In the genomic region with DNA sequence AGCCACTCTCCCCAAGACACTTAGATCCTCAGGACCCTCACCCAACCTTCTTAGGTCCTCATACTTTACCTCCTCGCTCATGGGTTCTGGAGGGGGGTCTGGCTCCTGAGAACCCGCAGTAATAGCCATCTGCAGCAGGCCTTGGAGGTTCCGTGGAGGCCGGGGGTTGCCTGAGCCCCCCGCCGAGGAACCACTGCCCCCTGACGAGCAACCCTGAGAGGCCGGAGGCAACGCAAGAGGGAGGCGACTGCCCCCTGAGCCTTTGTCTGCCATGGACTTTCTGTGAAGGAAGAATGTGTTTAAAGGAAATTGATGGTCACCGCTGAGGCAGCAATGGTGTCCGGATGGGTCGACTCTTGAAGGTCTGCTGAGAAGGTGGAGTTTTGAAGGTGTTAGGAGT, we compare ENCODE assay signal across 8 mouse cellular contexts. TPM values are rescaled to one million over a fixed set of nuclear protein-coding genes. Genes with fewer than 3 reads are reported as not detected.
DNase-seq lines count a peak whose midpoint lies in the region; ATAC-seq and TF ChIP-seq lines count a peak whose summit lies in the region.

No protein-coding gene starts in this region.

- peak overlapping the region; percentile 14; the same call in 1 of the 2 replicates for H3K27ac ChIP-seq in kidney, adult 2 months (ENCODE audit: insufficient read depth, low read depth, low read length)
- H3K27ac ChIP-seq in bone marrow macrophage, adult 2 months (ENCODE audit: insufficient read depth, low read depth, low read length), result no peak overlapping the region; the same call in 1 of the 2 replicates
- H3K27ac ChIP-seq in hindbrain, embryonic 11.5 days (ENCODE audit: low read depth, low read length), result no peak overlapping the region
- H3K27ac ChIP-seq in midbrain, embryonic 12.5 days (replicated peaks), result no peak overlapping the region

- no peaks in the 10 kb centered on the region; the same call in 1 of the 2 replicates for H3K4me1 ChIP-seq in kidney, adult 2 months (ENCODE audit: control insufficient read depth, insufficient read depth, low read length)
- peaks cover 14% of the 10 kb centered on the region for H3K4me1 ChIP-seq in bone marrow macrophage, adult 2 months (ENCODE audit: control insufficient read depth, insufficient read depth, low read length)
- H3K4me1 ChIP-seq in hindbrain, embryonic 11.5 days (replicated peaks; ENCODE audit: control insufficient read depth, insufficient read depth, low read length), result no peaks in the 10 kb centered on the region
- H3K4me1 ChIP-seq in midbrain, embryonic 12.5 days, result peaks cover 7% of the 10 kb centered on the region

- peak overlapping the region; percentile 70 for H3K4me3 ChIP-seq in kidney, adult 2 months (ENCODE audit: insufficient read depth, low read depth, low read length)
- H3K4me3 ChIP-seq in bone marrow macrophage, adult 2 months (ENCODE audit: insufficient read depth, low read length), result peak overlapping the region; percentile 84
- peak overlapping the region; percentile 50 for H3K4me3 ChIP-seq in hindbrain, embryonic 11.5 days (ENCODE audit: low read depth, low read length)
- peak overlapping the region; percentile 73 for H3K4me3 ChIP-seq in midbrain, embryonic 12.5 days

- no peak for DNase-seq in kidney, adult 2 months
- no peak for DNase-seq in kidney, adult 8-10 months
- DNase-seq in hindbrain, embryonic 11.5 days (ENCODE audit: low spot score), result no peak
- no peak for DNase-seq in ovary, postnatal 10 days (ENCODE audit: low spot score)
- no peak for DNase-seq in embryo, embryonic 9.5 days (ENCODE audit: extremely low spot score)
- DNase-seq in adrenal gland, postnatal 4 days (ENCODE audit: low spot score in 2 of 2), result no peak

- H3K4me2 ChIP-seq in hindbrain, embryonic 11.5 days (replicated peaks; ENCODE audit: low read depth, low read length), result peak overlapping the region; percentile 64
- peak overlapping the region; percentile 85 for H3K4me2 ChIP-seq in midbrain, embryonic 12.5 days (replicated peaks)

- 0 out of 2 replicates have a peak, but pooled peaks have one; percentile 2 for ATAC-seq in hindbrain, embryonic 11.5 days (ENCODE audit: low FRiP score)
- no peak for ATAC-seq in midbrain, embryonic 12.5 days (ENCODE audit: low FRiP score, low read depth)

- TF ChIP-seq POLR2A in kidney, adult 2 months (IDR thresholded peaks at IDR 0.05; ENCODE audit: low read depth, low read length), result no peak
- no peak for TF ChIP-seq POLR2A in bone marrow macrophage, adult 2 months (IDR thresholded peaks at IDR 0.05; ENCODE audit: borderline replicate concordance, low read depth, low read length)

- H3K36me3 ChIP-seq in kidney, adult 2 months (ENCODE audit: control insufficient read depth, insufficient read depth, low read length), result no peaks in the 10 kb centered on the region
- 0 out of 2 replicates have a peak, but pooled peaks cover 3% of the 10 kb centered on the region for H3K36me3 ChIP-seq in hindbrain, embryonic 11.5 days (ENCODE audit: control insufficient read depth, insufficient read depth, low read length)
- H3K36me3 ChIP-seq in midbrain, embryonic 12.5 days, result peaks cover 29% of the 10 kb centered on the region; the same call in 1 of the 2 replicates

- no peaks in the 10 kb centered on the region for H3K9me3 ChIP-seq in hindbrain, embryonic 11.5 days (ENCODE audit: control insufficient read depth, low read length)
- no peaks in the 10 kb centered on the region for H3K9me3 ChIP-seq in midbrain, embryonic 12.5 days

- WGBS in kidney, adult 2 months, result 2% methylated on average over 13 of the region's 13 CpGs
- under 1% methylated on average over 13 of the region's 13 CpGs for WGBS in hindbrain, embryonic 11.5 days
- under 1% methylated on average over 13 of the region's 13 CpGs for WGBS in midbrain, embryonic 12.5 days

- H3K9ac ChIP-seq in hindbrain, embryonic 11.5 days (ENCODE audit: low read depth, low read length), result peak overlapping the region; percentile 49
- peak overlapping the region; percentile 58; the same call in 1 of the 2 replicates for H3K9ac ChIP-seq in midbrain, embryonic 12.5 days (replicated peaks)

- TF ChIP-seq CTCF in kidney, adult 2 months (conservative IDR thresholded peaks at IDR 0.05; ENCODE audit: insufficient read depth, insufficient read length, low read depth, low read length), result no peak
- no peak for TF ChIP-seq CTCF in bone marrow macrophage, adult 2 months (IDR thresholded peaks at IDR 0.05; ENCODE audit: low read depth, low read length)

- no peaks in the 10 kb centered on the region for H3K27me3 ChIP-seq in kidney, adult 2 months (replicated peaks; ENCODE audit: control insufficient read depth, insufficient read depth, low read length)
- H3K27me3 ChIP-seq in hindbrain, embryonic 11.5 days (ENCODE audit: control insufficient read depth, insufficient read depth, low read length), result no peaks in the 10 kb centered on the region
- no peaks in the 10 kb centered on the region for H3K27me3 ChIP-seq in midbrain, embryonic 12.5 days

RNA-seq across cellular contexts. Expression of gene Hspbp1, which starts 0.7 kb away (rescaled TPM):
- 36.6 and 39.4 TPM in 2 replicates for polyA plus RNA-seq in kidney, adult 2 months (2012; rRNA removed)
- 24.7 and 26.7 TPM in 2 replicates for polyA plus RNA-seq in bone marrow macrophage, adult 2 months (2012; ENCODE audit: insufficient read depth, insufficient read length, missing spikeins)
- polyA plus RNA-seq in hindbrain, embryonic 11.5 days (2014; fragmentation: Nextera tagmentation; extraction: Ambion mirVana), result 112 and 114 TPM in 2 replicates
- polyA plus RNA-seq in midbrain, embryonic 12.5 days (2016; fragmentation: Nextera tagmentation; extraction: Ambion mirVana), result 111 and 113 TPM in 2 replicates
- 10 to 100 TPM; 41.3 to 43.6 TPM for total RNA-seq in adrenal gland, postnatal 4 days (2021)

RNA-seq across cellular contexts. Expression of gene Brsk1, which starts 6.2 kb away (rescaled TPM):
- 1.7 and 2.3 TPM in 2 replicates for polyA plus RNA-seq in kidney, adult 2 months (2012; rRNA removed)
- 0.64 TPM in 1 of 2 replicates, not detected in the other for polyA plus RNA-seq in bone marrow macrophage, adult 2 months (2012; ENCODE audit: insufficient read depth, insufficient read length, missing spikeins)
- polyA plus RNA-seq in hindbrain, embryonic 11.5 days (2014; fragmentation: Nextera tagmentation; extraction: Ambion mirVana), result 3.1 and 5.1 TPM in 2 replicates
- polyA plus RNA-seq in midbrain, embryonic 12.5 days (2016; fragmentation: Nextera tagmentation; extraction: Ambion mirVana), result 5.4 and 5.7 TPM in 2 replicates
- 10 to 100 TPM; 14.4 to 17.0 TPM for total RNA-seq in adrenal gland, postnatal 4 days (2021)

RNA-seq across cellular contexts. Expression of gene Ppp6r1, which starts 25.4 kb away (rescaled TPM):
- polyA plus RNA-seq in kidney, adult 2 months (2012; rRNA removed), result 103 and 109 TPM in 2 replicates
- polyA plus RNA-seq in bone marrow macrophage, adult 2 months (2012; ENCODE audit: insufficient read depth, insufficient read length, missing spikeins), result 84.8 and 90.0 TPM in 2 replicates
- 6.0 and 8.1 TPM in 2 replicates for polyA plus RNA-seq in hindbrain, embryonic 11.5 days (2014; fragmentation: Nextera tagmentation; extraction: Ambion mirVana)
- 13.8 and 13.9 TPM in 2 replicates for polyA plus RNA-seq in midbrain, embryonic 12.5 days (2016; fragmentation: Nextera tagmentation; extraction: Ambion mirVana)
- 100 to 1,000 TPM in 1 of 2 experiments, 10 to 100 TPM in 1; 98.4 to 103 TPM for total RNA-seq in adrenal gland, postnatal 4 days (2021)

RNA-seq across cellular contexts. Expression of gene Tmem150b, which starts 40.8 kb away (rescaled TPM):
- 0.57 and 0.59 TPM in 2 replicates for polyA plus RNA-seq in kidney, adult 2 months (2012; rRNA removed)
- polyA plus RNA-seq in bone marrow macrophage, adult 2 months (2012; ENCODE audit: insufficient read depth, insufficient read length, missing spikeins), result 33.6 and 36.4 TPM in 2 replicates
- 0.22 and 0.26 TPM in 2 replicates for polyA plus RNA-seq in hindbrain, embryonic 11.5 days (2014; fragmentation: Nextera tagmentation; extraction: Ambion mirVana)
- polyA plus RNA-seq in midbrain, embryonic 12.5 days (2016; fragmentation: Nextera tagmentation; extraction: Ambion mirVana), result 0.18 and 0.20 TPM in 2 replicates
- total RNA-seq in adrenal gland, postnatal 4 days (2021), result under 1 TPM; 0.11 to 0.25 TPM

RNA-seq across cellular contexts. Expression of gene Tmem86b, which starts 53.0 kb away (rescaled TPM):
- polyA plus RNA-seq in kidney, adult 2 months (2012; rRNA removed), result 83.0 and 86.5 TPM in 2 replicates
- 10.9 and 14.8 TPM in 2 replicates for polyA plus RNA-seq in bone marrow macrophage, adult 2 months (2012; ENCODE audit: insufficient read depth, insufficient read length, missing spikeins)
- 3.2 and 3.3 TPM in 2 replicates for polyA plus RNA-seq in hindbrain, embryonic 11.5 days (2014; fragmentation: Nextera tagmentation; extraction: Ambion mirVana)
- polyA plus RNA-seq in midbrain, embryonic 12.5 days (2016; fragmentation: Nextera tagmentation; extraction: Ambion mirVana), result 2.8 TPM in 2 replicates
- 10 to 100 TPM; 12.8 to 16.6 TPM for total RNA-seq in adrenal gland, postnatal 4 days (2021)
